Mouse (Mus musculus): ENCODE measurements around the gene Them7. TPM values are rescaled to one million over a fixed set of nuclear protein-coding genes. Genes with fewer than 3 reads are reported as not detected.

Gene Them7
- polyA plus RNA-seq (2021; fragmentation: Nextera tagmentation) = not detected in 2 replicates
- long read RNA-seq, experiment 1 = 0 reads
- long read RNA-seq, experiment 2 = 0 reads

GRCm38 (mm10) chr2:105224134-105224986 is at the start of gene Them7:
TSS of gene Them7 (plus strand) at chr2:105224320.

GRCm38 (mm10) chr2:105399085-105399891 is 175.2 kb downstream of the Them7 start, which contains the start of gene Rcn1:
TSS of gene Rcn1 (minus strand) at chr2:105399319.

Other genes with a start within 250 kb of the Them7 start
- gene Eif3m, start 207.2 kb upstream of the Them7 start, polyA plus RNA-seq (2021; fragmentation: Nextera tagmentation) = 141 and 174 TPM in 2 replicates
- not detected in 2 replicates for gene Gm11060, start 132.3 kb upstream of the Them7 start, polyA plus RNA-seq (2021; fragmentation: Nextera tagmentation)
- 0.34 TPM in 1 of 2 replicates, not detected in the other for gene Wt1, start 97.8 kb upstream of the Them7 start, polyA plus RNA-seq (2021; fragmentation: Nextera tagmentation)
- gene Rcn1, start 175.0 kb downstream of the Them7 start, polyA plus RNA-seq (2021; fragmentation: Nextera tagmentation) = 17.2 and 19.5 TPM in 2 replicates

Data from left cerebral cortex, adult 6 months (tissue).